Mouse (Mus musculus): Measurements from ENCODE around the gene Guca1b. TPM values are rescaled to one million over a fixed set of nuclear protein-coding genes. Genes with fewer than 3 reads are reported as not detected.

Guca1b gene
- polyA plus RNA-seq, 1 experiment, result 0.36 TPM

DNA sequence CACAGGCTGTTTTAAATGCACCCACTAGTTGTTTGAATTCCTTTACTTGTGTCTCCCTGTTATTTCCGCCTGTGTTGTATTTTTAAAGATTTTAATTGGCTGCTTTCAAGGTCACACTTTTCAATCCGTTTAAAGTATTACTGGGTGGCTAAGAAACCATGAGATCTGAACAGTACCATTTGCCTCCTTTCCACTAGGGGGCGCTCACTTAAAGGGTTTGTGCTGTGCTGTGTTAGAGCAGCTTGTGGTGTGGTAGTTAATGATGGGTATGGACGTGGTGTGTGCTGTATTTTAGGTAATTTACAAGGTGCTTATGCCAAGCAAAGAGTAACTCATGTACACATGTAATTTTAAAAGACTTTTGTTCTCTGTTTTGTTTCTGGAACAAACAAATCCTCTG lies 13.7 kb upstream of the Guca1b start:
- H3K27me3 ChIP-seq (ENCODE audit: control insufficient read depth, insufficient read depth, low read length), result no peaks in the 10 kb centered on the region
- H3K4me3 ChIP-seq (ENCODE audit: control insufficient read depth, low read depth, low read length), result no peak overlapping the region
- TF ChIP-seq CTCF (IDR thresholded peaks at IDR 0.05; ENCODE audit: control insufficient read depth, insufficient read depth, insufficient replicate concordance, low read depth, low read length) (peak; percentile 44; the same call in 1 of the 2 replicates), POLR2A (IDR thresholded peaks at IDR 0.05; ENCODE audit: control insufficient read depth, low read depth, low read length) (no peak)
- no peak overlapping the region for H3K27ac ChIP-seq (ENCODE audit: control insufficient read depth, insufficient read depth, low read depth, low read length)
- H3K4me1 ChIP-seq (ENCODE audit: control insufficient read depth, insufficient read depth, low read length), result peaks cover 3% of the 10 kb centered on the region
- H3K36me3 ChIP-seq (ENCODE audit: control insufficient read depth, insufficient read depth, low read length), result no peaks in the 10 kb centered on the region; the same call in none of the 2 replicates

DNA sequence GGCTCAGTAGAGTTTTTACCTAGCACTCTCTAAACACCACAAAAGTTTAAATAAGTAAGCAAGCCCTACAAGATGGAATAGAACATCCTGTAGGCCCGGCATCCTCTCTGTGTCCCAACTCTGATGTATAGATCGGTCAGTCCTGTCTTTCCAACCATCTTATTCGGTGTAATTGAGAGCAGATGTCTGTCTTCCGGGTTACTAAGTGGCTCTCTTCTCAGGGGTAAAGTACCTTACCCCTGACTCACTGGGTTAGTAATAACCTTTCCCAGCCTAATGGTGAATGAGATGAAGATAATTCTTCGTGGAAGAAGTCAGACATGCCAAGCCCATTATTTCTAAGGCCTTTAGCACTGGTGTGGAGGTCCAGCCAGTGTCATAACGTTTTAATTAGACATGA lies 11.2 kb upstream of the Guca1b start:
- Histone ChIP-seq H3K36me3 (ENCODE audit: control insufficient read depth, insufficient read depth, low read length) (no peaks in the 10 kb centered on the region; the same call in none of the 2 replicates), H3K27ac (ENCODE audit: control insufficient read depth, insufficient read depth, low read depth, low read length) (no peak overlapping the region), H3K4me1 (ENCODE audit: control insufficient read depth, insufficient read depth, low read length) (peaks cover 3% of the 10 kb centered on the region), H3K27me3 (ENCODE audit: control insufficient read depth, insufficient read depth, low read length) (no peaks in the 10 kb centered on the region), H3K4me3 (ENCODE audit: control insufficient read depth, low read depth, low read length) (no peak overlapping the region)
- no peak for TF ChIP-seq CTCF (IDR thresholded peaks at IDR 0.05; ENCODE audit: control insufficient read depth, insufficient read depth, insufficient replicate concordance, low read depth, low read length)
- TF ChIP-seq POLR2A (IDR thresholded peaks at IDR 0.05; ENCODE audit: control insufficient read depth, low read depth, low read length), result no peak

DNA sequence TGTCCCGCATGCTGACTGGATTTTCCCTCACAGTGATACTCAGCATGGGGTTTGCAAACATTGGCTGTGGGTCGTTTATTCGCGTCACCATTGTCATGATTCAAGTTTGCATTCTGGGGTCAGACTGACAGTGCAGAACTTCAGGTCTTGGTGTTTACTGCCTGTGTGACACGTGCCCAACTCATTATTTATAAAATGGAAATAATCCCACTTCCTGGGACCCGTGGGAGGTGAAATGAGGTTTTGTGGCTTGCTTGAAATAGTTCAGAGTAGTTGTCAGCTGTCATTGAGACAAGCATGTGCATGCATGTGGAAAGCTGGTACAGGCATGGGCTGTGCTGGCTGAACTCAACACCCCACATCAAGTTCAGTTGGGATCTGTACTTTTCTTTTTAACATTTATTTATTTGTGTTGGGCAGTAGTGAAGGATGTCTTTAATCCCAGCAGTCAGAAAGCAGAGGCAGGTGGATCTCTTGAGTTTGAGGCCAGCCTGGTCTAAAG lies 8.4 kb upstream of the Guca1b start:
- no peak for TF ChIP-seq POLR2A (IDR thresholded peaks at IDR 0.05; ENCODE audit: control insufficient read depth, low read depth, low read length)
- no peak for TF ChIP-seq CTCF (IDR thresholded peaks at IDR 0.05; ENCODE audit: control insufficient read depth, insufficient read depth, insufficient replicate concordance, low read depth, low read length)
- no peaks in the 10 kb centered on the region; the same call in none of the 2 replicates for H3K36me3 ChIP-seq (ENCODE audit: control insufficient read depth, insufficient read depth, low read length)
- H3K27me3 ChIP-seq (ENCODE audit: control insufficient read depth, insufficient read depth, low read length), result no peaks in the 10 kb centered on the region
- no peak overlapping the region for H3K27ac ChIP-seq (ENCODE audit: control insufficient read depth, insufficient read depth, low read depth, low read length)
- no peaks in the 10 kb centered on the region for H3K4me1 ChIP-seq (ENCODE audit: control insufficient read depth, insufficient read depth, low read length)
- H3K4me3 ChIP-seq (ENCODE audit: control insufficient read depth, low read depth, low read length), result no peak overlapping the region

DNA sequence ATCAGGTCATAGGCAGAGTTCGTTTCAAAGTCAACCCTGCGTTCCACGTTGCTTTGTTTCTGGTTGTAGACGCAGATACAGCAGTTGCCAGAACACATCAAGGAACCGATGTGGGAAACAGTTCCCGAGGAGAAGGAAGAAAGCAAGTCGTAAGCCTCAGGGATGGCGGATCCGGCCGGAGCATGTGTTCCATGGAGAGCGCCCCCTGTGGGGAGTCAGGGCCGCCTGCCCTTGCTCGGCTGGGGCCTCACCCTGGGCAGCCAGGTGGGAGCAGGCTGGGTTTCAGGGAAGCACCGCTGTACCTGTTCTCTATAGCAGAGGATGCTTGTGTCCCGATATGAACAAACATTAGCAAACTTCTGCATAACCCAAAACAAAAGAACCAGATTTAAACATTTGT lies 7.1 kb upstream of the Guca1b start:
- no peaks in the 10 kb centered on the region; the same call in none of the 2 replicates for H3K36me3 ChIP-seq (ENCODE audit: control insufficient read depth, insufficient read depth, low read length)
- no peaks in the 10 kb centered on the region for H3K27me3 ChIP-seq (ENCODE audit: control insufficient read depth, insufficient read depth, low read length)
- H3K4me1 ChIP-seq (ENCODE audit: control insufficient read depth, insufficient read depth, low read length), result no peaks in the 10 kb centered on the region
- no peak overlapping the region for H3K27ac ChIP-seq (ENCODE audit: control insufficient read depth, insufficient read depth, low read depth, low read length)
- H3K4me3 ChIP-seq (ENCODE audit: control insufficient read depth, low read depth, low read length), result no peak overlapping the region
- no peak for TF ChIP-seq CTCF (IDR thresholded peaks at IDR 0.05; ENCODE audit: control insufficient read depth, insufficient read depth, insufficient replicate concordance, low read depth, low read length)
- TF ChIP-seq POLR2A (IDR thresholded peaks at IDR 0.05; ENCODE audit: control insufficient read depth, low read depth, low read length), result no peak

DNA sequence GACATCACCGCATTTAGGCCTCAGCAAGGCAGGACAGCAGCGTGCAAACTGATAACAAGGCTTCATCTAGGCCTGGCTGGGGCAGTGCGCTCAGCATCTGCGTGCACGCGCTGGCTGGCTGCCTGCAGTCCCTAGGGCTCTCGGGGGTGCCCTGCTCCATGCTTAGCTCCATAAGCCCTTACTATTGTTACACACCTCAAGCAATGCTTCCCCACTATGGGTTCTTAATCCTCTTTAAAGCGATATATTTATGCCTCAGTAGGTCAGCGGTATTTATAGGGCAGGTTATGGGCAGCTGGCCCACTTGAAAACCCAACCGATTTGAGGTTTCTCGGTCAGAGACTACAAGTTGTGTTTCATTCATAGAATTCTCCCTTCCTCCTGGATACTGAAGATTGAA lies 3.3 kb upstream of the Guca1b start:
- Histone ChIP-seq H3K36me3 (ENCODE audit: control insufficient read depth, insufficient read depth, low read length) (no peaks in the 10 kb centered on the region), H3K27ac (ENCODE audit: control insufficient read depth, insufficient read depth, low read depth, low read length) (no peak overlapping the region)
- TF ChIP-seq POLR2A (IDR thresholded peaks at IDR 0.05; ENCODE audit: control insufficient read depth, low read depth, low read length), result no peak
- TF ChIP-seq CTCF (IDR thresholded peaks at IDR 0.05; ENCODE audit: control insufficient read depth, insufficient read depth, insufficient replicate concordance, low read depth, low read length), result no peak

DNA sequence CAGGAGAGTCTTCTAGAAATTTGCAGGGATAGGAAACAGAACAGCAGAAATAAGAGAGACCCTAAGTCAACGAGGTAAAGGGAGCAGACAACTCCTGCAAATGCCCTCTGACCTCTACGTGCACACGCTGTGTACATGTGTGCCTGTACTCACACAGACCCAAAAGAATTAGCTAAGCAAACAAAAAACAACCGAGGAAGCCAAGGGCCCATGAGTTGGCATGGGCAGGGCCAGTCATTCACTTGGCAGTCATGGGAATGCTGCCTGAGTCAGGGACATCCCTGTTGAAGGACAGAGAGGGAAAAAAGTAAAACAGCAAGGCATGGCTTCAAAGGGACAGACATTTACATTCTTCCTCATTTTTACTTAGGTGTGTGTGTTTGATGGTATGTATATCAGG lies 1.9 kb upstream of the Guca1b start:
- H3K27me3 ChIP-seq (ENCODE audit: control insufficient read depth, insufficient read depth, low read length), result no peaks in the 10 kb centered on the region
- H3K4me1 ChIP-seq (ENCODE audit: control insufficient read depth, insufficient read depth, low read length), result peaks cover 2% of the 10 kb centered on the region
- H3K36me3 ChIP-seq (ENCODE audit: control insufficient read depth, insufficient read depth, low read length), result no peaks in the 10 kb centered on the region
- no peak overlapping the region for H3K27ac ChIP-seq (ENCODE audit: control insufficient read depth, insufficient read depth, low read depth, low read length)
- TF ChIP-seq CTCF (IDR thresholded peaks at IDR 0.05; ENCODE audit: control insufficient read depth, insufficient read depth, insufficient replicate concordance, low read depth, low read length) (no peak), POLR2A (IDR thresholded peaks at IDR 0.05; ENCODE audit: control insufficient read depth, low read depth, low read length) (no peak)
- no peak overlapping the region for H3K4me3 ChIP-seq (ENCODE audit: control insufficient read depth, low read depth, low read length)

More for the DNA sequence above, 3.3 kb upstream of the Guca1b start:
- H3K4me1 ChIP-seq (ENCODE audit: control insufficient read depth, insufficient read depth, low read length), result peaks cover 2% of the 10 kb centered on the region
- H3K27me3 ChIP-seq (ENCODE audit: control insufficient read depth, insufficient read depth, low read length), result no peaks in the 10 kb centered on the region
- H3K4me3 ChIP-seq (ENCODE audit: control insufficient read depth, low read depth, low read length), result no peak overlapping the region

DNA sequence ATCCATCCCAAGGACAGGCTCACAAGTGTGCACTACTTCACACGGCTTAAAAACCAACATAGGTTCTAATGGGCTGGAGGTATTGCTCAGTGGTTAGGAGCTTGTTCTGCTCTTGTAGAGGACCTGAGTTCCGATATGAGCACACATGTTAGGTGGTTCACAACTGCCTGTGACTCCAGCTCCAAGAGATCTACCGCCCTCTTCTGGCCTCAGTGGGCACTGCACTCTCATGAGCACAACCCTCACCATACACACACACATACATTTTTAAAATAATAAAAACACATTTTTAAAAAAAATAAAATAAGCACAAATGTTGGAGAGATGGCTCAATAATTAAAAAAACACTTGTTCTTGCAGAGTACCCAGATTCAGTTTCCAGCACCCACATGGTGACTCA lies 1.1 kb upstream of the Guca1b start:
- peak; percentile 78; the same call in 1 of the 2 replicates for TF ChIP-seq CTCF (IDR thresholded peaks at IDR 0.05; ENCODE audit: control insufficient read depth, insufficient read depth, insufficient replicate concordance, low read depth, low read length)
- no peak for TF ChIP-seq POLR2A (IDR thresholded peaks at IDR 0.05; ENCODE audit: control insufficient read depth, low read depth, low read length)
- peaks cover 2% of the 10 kb centered on the region for H3K4me1 ChIP-seq (ENCODE audit: control insufficient read depth, insufficient read depth, low read length)
- H3K27ac ChIP-seq (ENCODE audit: control insufficient read depth, insufficient read depth, low read depth, low read length), result no peak overlapping the region

More for the DNA sequence above, 1.1 kb upstream of the Guca1b start:
- Histone ChIP-seq H3K27me3 (ENCODE audit: control insufficient read depth, insufficient read depth, low read length) (no peaks in the 10 kb centered on the region), H3K4me3 (ENCODE audit: control insufficient read depth, low read depth, low read length) (no peak overlapping the region), H3K36me3 (ENCODE audit: control insufficient read depth, insufficient read depth, low read length) (no peaks in the 10 kb centered on the region)

Measured in testis, adult 2 months (tissue).